8 mouse cellular contexts compared by ENCODE assay signal in the genomic region with DNA sequence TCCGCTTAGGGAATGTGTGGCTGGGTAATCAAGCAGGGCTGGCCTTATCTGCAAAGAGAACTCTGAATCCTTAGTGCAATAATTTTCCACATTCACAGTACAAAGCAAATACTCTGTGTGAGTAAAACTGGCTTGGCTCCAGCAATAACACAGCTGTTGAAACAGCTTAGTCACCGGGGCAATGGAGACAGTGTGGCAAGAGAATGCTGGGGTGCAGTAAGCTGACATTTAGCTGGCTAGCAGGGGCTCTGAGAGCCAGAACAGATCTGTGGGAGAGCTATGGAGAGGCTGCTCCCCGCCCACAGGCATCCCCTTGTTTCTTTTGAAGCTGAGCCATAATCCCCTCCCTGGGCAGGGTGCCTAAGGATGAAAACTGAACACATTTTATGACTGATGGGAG. TPM values are rescaled to one million over a fixed set of nuclear protein-coding genes. Genes with fewer than 3 reads are reported as not detected.
A peak's percentile ranks its signal among the peaks of the same experiment; 100 is the strongest.
DNase-seq lines count a peak whose midpoint lies in the region; ATAC-seq lines count a peak whose summit lies in the region.

No protein-coding gene starts in this region.

- H3K9me3 ChIP-seq in embryonic facial prominence, embryonic 10.5 days: no peaks in the 10 kb centered on the region
- no peaks in the 10 kb centered on the region for H3K9me3 ChIP-seq in intestine, embryonic 14.5 days (ENCODE audit: control insufficient read depth, low read length)

- H3K27me3 ChIP-seq in embryonic facial prominence, embryonic 10.5 days (replicated peaks; ENCODE audit: low read depth, poor library complexity, severe bottlenecking): no peaks in the 10 kb centered on the region
- no peaks in the 10 kb centered on the region for H3K27me3 ChIP-seq in intestine, embryonic 14.5 days (replicated peaks; ENCODE audit: control insufficient read depth, insufficient read depth, low read length)

- 0 out of 2 replicates have a peak overlapping the region, but pooled peaks have one; percentile 10 for H3K27ac ChIP-seq in embryonic facial prominence, embryonic 10.5 days (replicated peaks)
- 0 out of 2 replicates have a peak overlapping the region, but pooled peaks have one; percentile 19 for H3K27ac ChIP-seq in intestine, embryonic 14.5 days (ENCODE audit: low read depth)

- H3K9ac ChIP-seq in intestine, embryonic 14.5 days (ENCODE audit: low read length): no peak overlapping the region

- no peak overlapping the region for H3K4me3 ChIP-seq in embryonic facial prominence, embryonic 10.5 days
- no peak overlapping the region for H3K4me3 ChIP-seq in intestine, embryonic 14.5 days (ENCODE audit: low read depth, low read length)

- WGBS in embryonic facial prominence, embryonic 10.5 days: 26% methylated on average over 3 of the region's 3 CpGs
- 10% methylated on average over 3 of the region's 3 CpGs for WGBS in intestine, embryonic 14.5 days

- H3K36me3 ChIP-seq in embryonic facial prominence, embryonic 10.5 days (replicated peaks): peaks cover 6% of the 10 kb centered on the region
- H3K36me3 ChIP-seq in intestine, embryonic 14.5 days (ENCODE audit: control insufficient read depth, insufficient read depth, low read length): no peaks in the 10 kb centered on the region

- DNase-seq in adrenal gland, adult 2 months: peak; percentile 91
- DNase-seq in embryonic facial prominence, embryonic 10.5 days (ENCODE audit: low spot score): peak; percentile 43
- peak; percentile 17 to 63 for DNase-seq in gastrocnemius, postnatal 4 days (ENCODE audit: low spot score in 2 of 2)
- peak; percentile 85 for DNase-seq in intestine, embryonic 14.5 days (ENCODE audit: low spot score)
- peak; percentile 75 to 78 for DNase-seq in left cerebral cortex, adult 18-20 months (ENCODE audit: low spot score in 2 of 2)
- DNase-seq in right cerebral cortex, postnatal 36 days (ENCODE audit: low spot score in 2 of 2): peak; percentile 62 to 63
- no peak for DNase-seq in natural killer cell, adult 2 months (ENCODE audit: low spot score in 2 of 2)

- ATAC-seq in intestine, embryonic 14.5 days (replicated peaks; ENCODE audit: low FRiP score, low TSS enrichment, low read depth): peak; percentile 92
- ATAC-seq in megakaryocyte progenitor cell, adult 5-6 weeks (replicated peaks; ENCODE audit: poor library complexity): peak; percentile 86

- H3K4me2 ChIP-seq in intestine, embryonic 14.5 days (ENCODE audit: low read length): no peak overlapping the region

- H3K4me1 ChIP-seq in embryonic facial prominence, embryonic 10.5 days: peaks cover 22% of the 10 kb centered on the region
- H3K4me1 ChIP-seq in intestine, embryonic 14.5 days (replicated peaks; ENCODE audit: control insufficient read depth, insufficient read depth, low read length): peaks cover 17% of the 10 kb centered on the region

RNA-seq across cellular contexts. Expression of gene Wls, which starts 45.8 kb away (rescaled TPM):
- total RNA-seq in adrenal gland, adult 2 months (2021): 10 to 100 TPM; 50.2 to 58.5 TPM
- polyA plus RNA-seq in adrenal gland, adult 2 months (2012; rRNA removed): 4.4 and 4.5 TPM in 2 replicates
- polyA plus RNA-seq in embryonic facial prominence, embryonic 10.5 days (2016; fragmentation: Nextera tagmentation; extraction: Ambion mirVana): 118 and 122 TPM in 2 replicates
- 10 to 100 TPM; 68.4 to 74.0 TPM for total RNA-seq in gastrocnemius, postnatal 4 days (2021)
- 101 and 121 TPM in 2 replicates for polyA plus RNA-seq in intestine, embryonic 14.5 days (2014; fragmentation: Nextera tagmentation; extraction: Ambion mirVana)
- 10 to 100 TPM; 39.7 to 40.5 TPM for total RNA-seq in left cerebral cortex, adult 18-20 months (2021)
- 83.8 and 93.0 TPM in 2 replicates for total RNA-seq in megakaryocyte progenitor cell, adult 5-6 weeks (2015)
- 67.2 and 80.9 TPM in 2 replicates for total RNA-seq in megakaryocyte progenitor cell, adult 5-6 weeks (2017)

Comparison
In these comparisons a context has a peak if more than half of its experiments do, and no peak if none do; other contexts are left out.
1. DNase-seq: peak in adrenal gland, adult 2 months (single experiment), embryonic facial prominence, embryonic 10.5 days (single experiment), gastrocnemius, postnatal 4 days (2 of 2), intestine, embryonic 14.5 days (single experiment), left cerebral cortex, adult 18-20 months (2 of 2) and right cerebral cortex, postnatal 36 days (2 of 2); none in natural killer cell, adult 2 months (0 of 2).